Mouse (Mus musculus) hindbrain, embryonic 14.5 days (tissue): Measurements from ENCODE around the gene Igfbpl1. TPM values are rescaled to one million over a fixed set of nuclear protein-coding genes. Genes with fewer than 3 reads are reported as not detected.

Experiments used
- ATAC-seq: fragments of 200-750 bp; cut with Nextera tagmentation; 2 replicates; pipeline ENCODE4 v1.8.0; 2017; ENCODE audit warnings: moderate number of reproducible peaks, mild to moderate bottlenecking, moderate TSS enrichment, moderate library complexity; ENCODE audit not compliant: low FRiP score
- DNase-seq: peaks from one replicate; pipeline ENCODE4 v3.0.0-alpha.2; 2015; ENCODE audit warnings: low spot score
- H3K27ac ChIP-seq: fragments of 300-500 bp; sonication (generic); 2 replicates; pipeline ENCODE4 v1.5.1; 2014; ENCODE audit warnings: mild to moderate bottlenecking, moderate library complexity
- H3K27me3 ChIP-seq: fragments of 300-500 bp; sonication (generic); 2 replicates; pipeline ENCODE4 v1.6.1; 2014; ENCODE audit warnings: mild to moderate bottlenecking, low read length, mixed read lengths; ENCODE audit not compliant: control insufficient read depth, insufficient read depth
- H3K36me3 ChIP-seq: fragments of 300-500 bp; sonication (generic); replicated peaks from 2 replicates; pipeline ENCODE4 v1.6.1; 2014; ENCODE audit not compliant: control insufficient read depth, insufficient read depth
- H3K4me1 ChIP-seq: fragments of 300-500 bp; sonication (generic); replicated peaks from 2 replicates; pipeline ENCODE4 v1.6.1; 2014; ENCODE audit warnings: antibody characterized with exemption, low read length, mixed read lengths; ENCODE audit not compliant: control insufficient read depth, insufficient read depth
- H3K4me2 ChIP-seq: fragments of 300-500 bp; sonication (generic); replicated peaks from 2 replicates; pipeline ENCODE4 v1.6.1; 2014; ENCODE audit warnings: mild to moderate bottlenecking, moderate library complexity
- H3K4me3 ChIP-seq: fragments of 300-500 bp; sonication (generic); replicated peaks from 2 replicates; pipeline ENCODE4 v1.5.1; 2014; ENCODE audit warnings: mild to moderate bottlenecking, low read length
- H3K9ac ChIP-seq: fragments of 300-500 bp; sonication (generic); 2 replicates; pipeline ENCODE4 v1.6.1; 2014
- H3K9me3 ChIP-seq: fragments of 300-500 bp; sonication (generic); 2 replicates; pipeline ENCODE4 v1.6.1; 2016; ENCODE audit warnings: low read length; ENCODE audit not compliant: control insufficient read depth
- WGBS: fragments of 180-500 bp; shearing (Covaris S2); extraction: QIAGEN DNeasy Blood & Tissue Kit; methylation state at CpG from one replicate; pipeline ENCODE4 v1.1.7; 2014; 5-methylcytosine and 5-hydroxymethylcytosine counted together
- polyA plus RNA-seq: library from polyadenylated mRNA; unstranded; fragments of >200 nt; fragmentation: Nextera tagmentation; extraction: Ambion mirVana; gene quantifications from 2 replicates; pipeline ENCODE4 v1.2.1, GENCODE M21; 2014

Igfbpl1 gene
- polyA plus RNA-seq, 1 experiment from 2014 or later = 60.9 TPM

- Histone ChIP-seq H3K27ac (no peak overlapping the region), H3K4me3 (no peak overlapping the region), H3K4me1 (peaks cover 6% of the 10 kb centered on the region; the same call in 1 of the 2 replicates), H3K9ac (no peak overlapping the region), H3K27me3 (no peaks in the 10 kb centered on the region), H3K36me3 (no peaks in the 10 kb centered on the region), H3K9me3 (no peaks in the 10 kb centered on the region), H3K4me2 (no peak overlapping the region)
- ATAC-seq = no peak
- DNase-seq = no peak
- WGBS = 60% methylated on average over 4 of the region's 4 CpGs
These were observed 40.0 kb downstream of the Igfbpl1 start for GRCm38 (mm10) chr4:45786674-45787073.

DNA sequence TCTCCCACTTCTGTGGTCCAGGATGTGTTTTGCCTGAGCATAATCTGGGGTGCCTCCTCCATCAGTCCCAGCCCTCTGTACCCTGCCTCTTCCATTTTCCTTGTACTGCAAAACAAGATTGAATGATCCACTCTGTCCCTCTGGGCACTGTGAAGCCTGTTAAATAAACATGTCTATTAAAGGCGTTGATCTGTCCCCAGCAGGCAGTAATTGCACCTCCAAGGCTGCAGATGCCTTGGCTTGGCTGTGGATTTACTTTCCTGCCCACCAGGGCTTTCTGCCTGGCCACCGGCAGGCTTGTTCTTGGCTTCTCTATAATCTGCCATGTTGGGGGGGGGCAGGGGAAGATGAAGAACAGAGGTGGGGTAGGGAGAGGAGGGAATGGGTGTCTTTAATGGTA is 40.8 kb downstream of the Igfbpl1 start:
- Histone ChIP-seq H3K9me3 (no peaks in the 10 kb centered on the region), H3K36me3 (no peaks in the 10 kb centered on the region), H3K4me2 (no peak overlapping the region), H3K4me3 (no peak overlapping the region), H3K27me3 (no peaks in the 10 kb centered on the region), H3K27ac (no peak overlapping the region), H3K4me1 (peaks cover 6% of the 10 kb centered on the region; the same call in 1 of the 2 replicates), H3K9ac (no peak overlapping the region)
- 6% methylated on average over 2 of the region's 2 CpGs for WGBS
- ATAC-seq = no peak
- DNase-seq = no peak

- ATAC-seq = no peak
- Histone ChIP-seq H3K4me2 (no peak overlapping the region), H3K9me3 (no peaks in the 10 kb centered on the region), H3K4me3 (no peak overlapping the region), H3K36me3 (no peaks in the 10 kb centered on the region), H3K9ac (no peak overlapping the region), H3K27ac (no peak overlapping the region), H3K27me3 (no peaks in the 10 kb centered on the region), H3K4me1 (no peaks in the 10 kb centered on the region)
- DNase-seq = no peak
- WGBS = 54% methylated on average over 1 of the region's 1 CpGs
These were observed 43.1 kb downstream of the Igfbpl1 start for GRCm38 (mm10) chr4:45783671-45784070.

DNA sequence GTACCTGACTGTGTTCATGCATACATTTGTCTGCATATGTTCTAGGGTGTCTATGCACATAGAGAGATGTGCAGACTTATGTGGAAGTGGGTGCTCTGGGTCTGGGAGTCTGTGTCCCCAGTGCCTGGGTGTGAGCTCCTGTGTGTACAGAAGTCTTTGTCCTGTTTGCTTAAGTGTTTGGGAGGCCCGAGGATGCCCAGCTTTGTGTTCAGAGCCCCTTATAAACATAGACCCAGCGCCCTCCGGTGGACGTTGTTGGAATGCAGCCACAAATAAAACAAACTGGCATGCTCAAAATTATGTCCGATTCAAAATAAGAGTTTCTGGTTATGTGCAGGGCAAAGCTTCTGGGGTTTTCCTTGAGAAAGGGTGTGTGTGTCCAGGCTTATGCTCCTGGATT is 55.1 kb downstream of the Igfbpl1 start:
- WGBS = 1% methylated on average over 5 of the region's 5 CpGs
- peak; percentile 88 for DNase-seq
- Histone ChIP-seq H3K9me3 (no peaks in the 10 kb centered on the region), H3K4me2 (no peak overlapping the region), H3K36me3 (no peaks in the 10 kb centered on the region), H3K27me3 (0 out of 2 replicates have a peak, but pooled peaks cover 4% of the 10 kb centered on the region), H3K4me1 (peaks cover 36% of the 10 kb centered on the region), H3K9ac (peak overlapping the region; percentile 16; the same call in 1 of the 2 replicates), H3K4me3 (no peak overlapping the region), H3K27ac (0 out of 2 replicates have a peak overlapping the region, but pooled peaks have one; percentile 62)
- peak; percentile 57; the same call in 1 of the 2 replicates for ATAC-seq

GRCm38 (mm10) chr4:45771173-45771572 is 55.5 kb downstream of the Igfbpl1 start:
- no peak for DNase-seq
- 0 out of 2 replicates have a peak, but pooled peaks cover 4% of the 10 kb centered on the region for H3K27me3 ChIP-seq
- H3K36me3 ChIP-seq = no peaks in the 10 kb centered on the region
- WGBS = 10% methylated on average over 8 of the region's 8 CpGs
- no peak overlapping the region for H3K4me2 ChIP-seq
- peak overlapping the region; percentile 16; the same call in 1 of the 2 replicates for H3K9ac ChIP-seq
- H3K4me3 ChIP-seq = no peak overlapping the region
- H3K9me3 ChIP-seq = no peaks in the 10 kb centered on the region
- peak overlapping the region; percentile 62 for H3K27ac ChIP-seq
- no peak for ATAC-seq
- H3K4me1 ChIP-seq = peaks cover 37% of the 10 kb centered on the region

GRCm38 (mm10) chr4:45770638-45771033 is 56.1 kb downstream of the Igfbpl1 start:
- ATAC-seq (no peak), DNase-seq (no peak)
- Histone ChIP-seq H3K27ac (peak overlapping the region; percentile 62), H3K4me1 (peaks cover 42% of the 10 kb centered on the region), H3K36me3 (no peaks in the 10 kb centered on the region), H3K9me3 (no peaks in the 10 kb centered on the region), H3K4me3 (no peak overlapping the region), H3K4me2 (no peak overlapping the region), H3K9ac (peak overlapping the region; percentile 42), H3K27me3 (0 out of 2 replicates have a peak, but pooled peaks cover 4% of the 10 kb centered on the region)
- WGBS = 10% methylated on average over 4 of the region's 4 CpGs

DNA sequence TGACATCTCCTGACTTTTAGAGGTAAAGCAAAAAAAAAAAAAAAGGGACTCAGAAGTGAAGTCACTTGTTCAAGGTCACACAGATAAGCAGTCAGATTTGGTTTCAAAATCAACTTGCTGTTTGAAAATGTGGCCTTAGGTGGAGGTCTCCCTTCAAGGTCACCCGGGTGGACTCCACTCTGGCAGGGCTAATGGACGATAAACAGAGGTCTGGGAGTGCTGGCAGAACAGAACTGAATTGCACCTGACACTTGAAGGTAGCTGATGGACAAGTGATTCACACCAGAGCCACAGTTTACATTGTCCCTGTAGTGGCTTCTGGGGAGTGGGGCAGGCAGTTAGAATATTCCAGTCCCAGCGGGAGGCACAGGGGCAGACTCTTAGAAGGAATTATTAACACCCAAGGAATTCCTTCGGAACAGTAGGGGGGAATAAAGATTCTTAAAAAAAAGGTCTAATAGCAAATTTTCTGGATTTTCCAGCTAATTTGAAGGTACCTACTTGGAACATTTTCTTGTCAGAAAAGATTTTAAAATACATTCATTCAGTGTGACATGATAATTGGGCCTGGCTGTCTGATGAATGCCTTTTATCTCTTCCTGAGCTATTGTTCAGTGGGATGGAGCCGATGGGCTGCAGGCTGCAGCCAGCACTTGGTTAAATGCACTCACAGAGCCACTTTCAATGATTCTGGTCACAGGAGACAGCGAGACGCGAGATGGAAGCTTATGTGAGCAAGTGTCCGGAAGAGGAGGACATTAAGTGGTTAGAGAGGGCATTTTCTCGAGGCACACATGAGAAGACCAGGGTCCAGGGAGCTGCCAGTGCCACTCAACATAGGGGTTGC is 56.7 kb downstream of the Igfbpl1 start:
- DNase-seq = no peak

DNA sequence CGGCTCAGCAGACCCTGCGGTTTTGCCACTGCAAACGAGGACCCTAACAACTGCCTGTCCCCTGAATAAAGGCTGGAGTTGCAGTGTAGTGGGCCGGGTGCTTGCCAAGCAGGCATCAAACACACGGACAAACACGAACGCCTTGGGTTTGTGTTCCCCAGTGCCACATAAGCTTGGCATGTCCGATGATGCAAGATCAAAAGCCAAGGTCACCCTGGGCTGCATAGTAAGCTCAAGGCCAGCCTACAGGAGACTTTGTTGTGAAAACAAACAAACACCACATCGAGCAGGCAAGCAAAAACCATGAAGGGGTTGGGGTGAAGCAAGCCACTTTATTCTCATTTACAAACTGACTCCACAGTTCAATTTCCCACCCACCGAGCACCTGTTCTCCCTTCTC is 57.6 kb downstream of the Igfbpl1 start:
- ATAC-seq (no peak), DNase-seq (no peak)
- Histone ChIP-seq H3K36me3 (no peaks in the 10 kb centered on the region), H3K4me3 (no peak overlapping the region), H3K27me3 (0 out of 2 replicates have a peak, but pooled peaks cover 4% of the 10 kb centered on the region), H3K9me3 (no peaks in the 10 kb centered on the region), H3K9ac (peak overlapping the region; percentile 21; the same call in 1 of the 2 replicates), H3K4me1 (peaks cover 57% of the 10 kb centered on the region), H3K4me2 (no peak overlapping the region), H3K27ac (no peak overlapping the region)
- WGBS = 33% methylated on average over 10 of the region's 10 CpGs

More for the DNA sequence above, 56.7 kb downstream of the Igfbpl1 start:
- 0 out of 2 replicates have a peak, but pooled peaks cover 4% of the 10 kb centered on the region for H3K27me3 ChIP-seq
- no peaks in the 10 kb centered on the region for H3K36me3 ChIP-seq
- no peak for ATAC-seq
- H3K4me2 ChIP-seq = no peak overlapping the region
- no peak overlapping the region for H3K4me3 ChIP-seq
- H3K27ac ChIP-seq = peak overlapping the region; percentile 62
- no peaks in the 10 kb centered on the region for H3K9me3 ChIP-seq
- peak overlapping the region; percentile 42 for H3K9ac ChIP-seq
- peaks cover 48% of the 10 kb centered on the region for H3K4me1 ChIP-seq
- WGBS = 8% methylated on average over 10 of the region's 10 CpGs

- H3K27me3 ChIP-seq = 0 out of 2 replicates have a peak, but pooled peaks cover 4% of the 10 kb centered on the region
- no peak overlapping the region for H3K4me2 ChIP-seq
- ATAC-seq (no peak), DNase-seq (no peak)
- peaks cover 68% of the 10 kb centered on the region for H3K4me1 ChIP-seq
- WGBS = 60% methylated on average over 11 of the region's 11 CpGs
- H3K9ac ChIP-seq = no peak overlapping the region
- no peaks in the 10 kb centered on the region for H3K9me3 ChIP-seq
- no peak overlapping the region for H3K27ac ChIP-seq
- no peaks in the 10 kb centered on the region for H3K36me3 ChIP-seq
- H3K4me3 ChIP-seq = no peak overlapping the region
These were observed 58.7 kb downstream of the Igfbpl1 start for GRCm38 (mm10) chr4:45767891-45768558.
